Mouse (Mus musculus): ENCODE measurements around the gene Tmem14a. TPM values are rescaled to one million over a fixed set of nuclear protein-coding genes. Genes with fewer than 3 reads are reported as not detected.

Tmem14a gene
- polyA plus RNA-seq, 1 experiment from 2014 or later = 3.2 TPM

DNA sequence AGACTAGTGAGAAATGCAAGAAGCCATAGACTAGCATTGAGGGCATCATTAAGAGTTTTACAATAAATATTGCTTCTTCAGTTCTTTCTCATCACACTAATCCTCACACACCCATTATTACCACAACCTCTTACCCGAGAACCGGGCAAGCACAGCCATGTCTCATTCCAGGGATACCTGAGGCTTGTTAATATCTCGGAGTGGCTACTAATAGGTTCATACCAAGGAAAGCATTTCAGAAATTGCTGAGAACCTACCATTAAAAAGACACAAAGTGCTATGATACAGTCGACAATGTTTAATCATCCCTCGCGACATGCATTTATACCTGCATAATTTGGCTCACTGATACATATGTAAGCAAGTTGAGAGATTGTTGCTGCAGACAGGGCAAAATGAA is 17.0 kb downstream of the Tmem14a start:
- no peak overlapping the region for H3K27ac ChIP-seq (replicated peaks)
- no peaks in the 10 kb centered on the region for H3K36me3 ChIP-seq (replicated peaks)
- H3K4me2 ChIP-seq = no peak overlapping the region
- H3K4me3 ChIP-seq (replicated peaks) = no peak overlapping the region
- H3K9me3 ChIP-seq (replicated peaks) = no peaks in the 10 kb centered on the region
- no peaks in the 10 kb centered on the region for H3K27me3 ChIP-seq
- WGBS (ENCODE audit: insufficient replicate concordance) = 71% methylated on average over 6 of the region's 6 CpGs
- ATAC-seq (ENCODE audit: insufficient read depth) = no peak
- no peak overlapping the region for H3K9ac ChIP-seq
- H3K4me1 ChIP-seq (replicated peaks) = peaks cover 8% of the 10 kb centered on the region

DNA sequence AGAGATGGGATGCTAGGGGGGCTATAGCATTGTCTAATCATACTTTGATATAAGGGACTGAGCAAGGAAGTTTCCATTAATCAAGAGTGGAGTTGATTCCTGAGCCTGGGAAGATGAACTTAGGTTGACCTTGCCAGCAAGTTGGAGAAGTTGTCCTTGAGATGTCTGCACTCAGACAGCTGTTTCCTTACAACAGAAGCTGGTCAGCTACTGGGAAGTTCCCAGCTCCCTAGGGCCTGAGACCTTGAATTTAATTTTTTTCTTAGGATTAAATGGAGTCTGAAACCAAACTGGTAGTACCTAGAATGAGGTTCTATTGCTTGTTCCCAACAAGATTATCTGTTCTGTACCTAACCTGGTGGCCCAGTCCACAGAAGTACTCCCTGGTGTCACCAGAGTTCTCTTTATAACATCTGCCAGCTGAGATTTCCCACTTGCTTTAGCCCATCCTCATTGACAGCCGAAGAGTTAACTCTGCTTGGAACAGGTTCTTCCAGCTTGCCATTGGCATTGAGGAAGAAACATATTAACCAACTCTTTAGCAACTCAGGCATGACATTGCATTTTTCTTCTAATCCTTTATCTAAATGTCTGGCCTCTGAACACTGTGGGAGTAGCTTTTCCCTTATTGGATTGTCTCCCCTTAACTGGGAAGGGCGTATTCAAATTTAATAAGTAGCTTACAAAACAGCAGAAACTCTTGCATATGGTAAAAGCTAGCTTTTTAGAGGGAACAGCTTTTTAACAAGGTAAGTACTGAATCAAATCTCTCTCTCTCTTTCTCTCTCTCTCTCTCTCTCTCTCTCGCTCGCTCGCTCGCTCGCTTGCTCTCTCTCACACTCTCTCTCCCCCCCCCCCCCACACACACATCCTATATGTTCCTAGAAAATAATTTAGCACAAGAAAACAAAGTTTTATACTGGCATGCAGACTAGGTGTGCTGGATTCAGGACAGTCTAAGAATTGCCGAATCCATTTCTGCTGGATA is 21.8 kb downstream of the Tmem14a start, which contains the start of gene Gsta3:
Gsta3 (plus strand) TSS at position 679 of the 988 bp plus-strand sequence.
- Histone ChIP-seq H3K4me2 (peak within 1 kb of the TSS; percentile 35), H3K27ac (replicated peaks) (peak within 1 kb of the TSS; percentile 24; the same call in 1 of the 2 replicates), H3K36me3 (replicated peaks) (no peaks in the 10 kb centered on the region), H3K9ac (no peak within 1 kb of the TSS; the same call in 1 of the 2 replicates), H3K4me3 (replicated peaks) (peak within 1 kb of the TSS; percentile 32), H3K27me3 (no peaks in the 10 kb centered on the region), H3K9me3 (replicated peaks) (no peaks in the 10 kb centered on the region), H3K4me1 (replicated peaks) (peaks cover 8% of the 10 kb centered on the region)
- peak; percentile 61; the same call in 1 of the 2 replicates for ATAC-seq (ENCODE audit: insufficient read depth)
- 72% methylated on average over 8 of the region's 8 CpGs for WGBS (ENCODE audit: insufficient replicate concordance)

DNA sequence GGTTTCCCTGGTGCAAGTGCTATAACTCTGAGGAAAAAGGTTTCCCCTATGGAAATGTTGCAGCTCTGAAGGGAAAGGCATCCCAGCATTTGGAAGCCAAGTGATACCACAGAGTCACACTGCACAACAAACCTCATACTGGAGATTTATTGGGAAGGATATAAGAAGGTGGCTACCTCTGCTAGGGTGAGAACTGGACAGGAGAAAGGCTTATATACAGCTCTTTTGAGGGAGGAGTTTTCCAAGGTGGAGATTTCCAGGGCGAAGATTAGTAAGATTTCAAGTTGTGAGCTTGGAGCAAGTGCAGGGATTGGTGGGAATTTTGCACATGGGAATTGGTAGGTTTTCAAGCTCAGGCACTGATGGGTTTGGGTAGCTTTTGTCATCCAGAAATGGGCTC is 22.7 kb downstream of the Tmem14a start:
- WGBS (ENCODE audit: insufficient replicate concordance) = 56% methylated on average over 1 of the region's 1 CpGs
- Histone ChIP-seq H3K4me2 (peak overlapping the region; percentile 35), H3K27ac (replicated peaks) (0 out of 2 replicates have a peak overlapping the region, but pooled peaks have one; percentile 19), H3K4me1 (replicated peaks) (peaks cover 8% of the 10 kb centered on the region), H3K9me3 (replicated peaks) (no peaks in the 10 kb centered on the region), H3K9ac (no peak overlapping the region; the same call in 1 of the 2 replicates), H3K27me3 (no peaks in the 10 kb centered on the region), H3K4me3 (replicated peaks) (peak overlapping the region; percentile 32), H3K36me3 (replicated peaks) (no peaks in the 10 kb centered on the region)
- ATAC-seq (ENCODE audit: insufficient read depth) = no peak; the same call in 1 of the 2 replicates

DNA sequence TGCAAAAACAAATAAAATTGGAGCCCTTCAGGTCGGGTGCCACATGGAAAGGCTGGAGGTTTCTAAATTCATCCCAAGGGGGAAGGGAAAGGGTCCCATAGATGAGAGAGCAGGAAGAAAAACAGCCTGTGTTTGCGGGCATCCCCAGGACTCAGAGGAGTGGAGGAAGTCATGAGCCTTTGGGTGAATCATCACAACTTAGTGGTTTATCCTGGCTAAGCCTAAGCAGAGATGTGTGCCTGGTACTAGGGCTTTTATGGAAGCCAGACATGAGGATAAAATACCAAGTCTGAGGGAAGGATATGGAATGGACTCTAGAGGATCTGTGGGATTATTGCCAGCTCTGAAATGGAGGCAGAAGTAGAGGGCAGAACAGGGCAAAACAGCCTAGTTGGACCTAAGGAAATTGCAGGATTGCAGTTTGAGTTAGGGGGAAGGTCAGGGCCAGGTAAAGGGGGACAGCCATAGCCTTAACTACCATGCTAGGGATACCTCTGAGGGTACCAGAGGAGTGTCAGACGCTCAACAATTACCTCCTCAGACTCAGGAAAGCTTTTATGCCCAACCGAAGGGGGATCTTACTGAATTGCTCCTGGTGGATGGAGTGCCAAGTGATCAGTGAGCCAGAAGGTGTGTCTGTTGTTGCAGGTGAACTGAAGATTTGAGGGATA is 26.1 kb downstream of the Tmem14a start:
- Histone ChIP-seq H3K36me3 (replicated peaks) (no peaks in the 10 kb centered on the region), H3K4me2 (0 out of 2 replicates have a peak overlapping the region, but pooled peaks have one; percentile 16), H3K27ac (replicated peaks) (no peak overlapping the region), H3K27me3 (no peaks in the 10 kb centered on the region), H3K9ac (no peak overlapping the region), H3K4me3 (replicated peaks) (no peak overlapping the region), H3K4me1 (replicated peaks) (peaks cover 12% of the 10 kb centered on the region), H3K9me3 (replicated peaks) (no peaks in the 10 kb centered on the region)
- ATAC-seq (ENCODE audit: insufficient read depth) = no peak
- WGBS (ENCODE audit: insufficient replicate concordance) = 40% methylated on average over 4 of the region's 4 CpGs

DNA sequence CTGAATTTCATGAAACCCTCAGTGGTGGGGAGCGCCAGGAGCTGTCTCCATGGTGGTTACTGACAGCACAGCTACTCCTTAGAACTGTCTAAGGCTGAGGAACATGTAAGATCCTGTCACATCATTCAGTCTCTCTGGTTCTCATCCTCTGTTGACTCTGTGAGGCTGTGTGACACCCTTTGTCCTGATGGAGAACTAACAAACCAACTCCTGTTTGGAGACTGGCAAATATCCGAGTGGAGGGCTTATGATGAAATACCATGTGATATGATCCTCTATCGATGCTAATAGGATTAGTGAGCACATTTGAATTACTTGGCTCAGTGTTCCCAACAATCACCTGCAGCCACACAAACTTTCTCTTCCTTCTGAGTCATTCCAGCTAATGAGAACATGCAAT is 27.8 kb downstream of the Tmem14a start:
- H3K4me1 ChIP-seq (replicated peaks) = 0 out of 2 replicates have a peak, but pooled peaks cover 4% of the 10 kb centered on the region
- H3K9me3 ChIP-seq (replicated peaks) = no peaks in the 10 kb centered on the region
- no peak overlapping the region for H3K9ac ChIP-seq
- ATAC-seq (ENCODE audit: insufficient read depth) = no peak
- H3K4me2 ChIP-seq = no peak overlapping the region
- H3K27ac ChIP-seq (replicated peaks) = no peak overlapping the region
- WGBS (ENCODE audit: insufficient replicate concordance) = 55% methylated on average over 3 of the region's 3 CpGs
- H3K27me3 ChIP-seq = no peaks in the 10 kb centered on the region
- H3K4me3 ChIP-seq (replicated peaks) = no peak overlapping the region
- H3K36me3 ChIP-seq (replicated peaks) = no peaks in the 10 kb centered on the region

DNA sequence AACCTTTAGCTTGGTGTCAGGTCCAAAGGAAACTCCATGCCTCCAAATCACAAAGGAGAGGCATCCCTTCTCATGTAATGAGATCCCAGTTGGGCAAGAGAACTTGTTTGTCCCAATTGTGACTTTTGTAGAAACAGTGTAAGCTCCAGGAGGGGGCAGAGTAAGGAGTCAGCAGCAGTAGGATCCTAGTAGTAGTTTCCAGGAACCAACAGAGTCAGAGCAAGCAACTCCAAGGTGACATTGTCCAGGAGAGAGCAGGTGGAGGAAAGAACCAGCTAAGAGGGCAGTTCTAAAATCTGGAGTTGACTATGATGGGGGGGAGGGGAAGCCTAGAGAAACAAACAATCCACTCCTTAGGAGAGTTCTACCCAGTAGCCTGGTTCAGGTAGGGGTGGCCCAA is 29.5 kb downstream of the Tmem14a start:
- no peak overlapping the region for H3K27ac ChIP-seq (replicated peaks)

DNA sequence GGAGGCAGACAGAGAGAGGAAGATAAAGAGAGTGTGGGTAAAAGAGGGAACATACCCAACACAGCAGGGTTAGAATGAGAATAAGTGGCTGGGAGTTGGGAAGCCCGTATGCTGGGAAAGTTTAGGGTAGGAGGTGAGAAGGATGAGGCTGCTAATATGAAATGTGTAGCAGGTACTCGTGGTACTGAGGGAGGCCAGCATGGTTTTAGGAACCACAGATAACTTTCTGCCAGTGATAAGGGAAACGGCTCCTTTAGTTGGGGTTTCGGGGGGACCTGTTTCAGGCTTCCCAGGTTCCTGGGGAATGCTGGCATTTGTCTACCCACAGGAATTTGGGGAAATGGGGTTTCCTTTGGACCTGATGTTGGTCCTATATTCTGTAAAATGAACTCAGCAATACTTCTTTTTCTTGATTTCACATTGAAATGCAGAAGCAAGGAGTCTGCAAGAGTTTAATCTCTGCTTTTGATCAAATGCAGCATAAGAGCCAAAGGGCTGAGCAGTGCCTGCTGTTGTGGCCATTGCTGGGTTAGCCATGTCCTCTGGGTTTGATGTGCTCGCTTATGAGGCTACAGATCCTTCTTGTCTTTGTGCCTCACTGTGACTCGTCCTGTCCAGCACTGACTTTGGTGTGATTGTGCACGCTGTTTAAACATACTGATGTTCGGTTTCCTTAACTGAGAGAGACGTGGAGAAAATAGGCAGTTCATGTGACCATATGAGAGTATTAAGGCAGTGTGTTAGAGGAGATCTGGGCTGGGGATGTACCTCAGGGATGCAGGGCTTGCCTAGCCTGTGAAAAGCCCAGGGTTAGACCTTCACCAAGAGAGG is 30.4 kb downstream of the Tmem14a start:
- 0 out of 2 replicates have a peak, but pooled peaks cover 7% of the 10 kb centered on the region for H3K4me1 ChIP-seq (replicated peaks)
- no peak overlapping the region for H3K4me2 ChIP-seq
- H3K36me3 ChIP-seq (replicated peaks) = no peaks in the 10 kb centered on the region
- no peak overlapping the region for H3K9ac ChIP-seq
- no peaks in the 10 kb centered on the region for H3K27me3 ChIP-seq
- H3K27ac ChIP-seq (replicated peaks) = no peak overlapping the region
- H3K9me3 ChIP-seq (replicated peaks) = no peaks in the 10 kb centered on the region
- WGBS (ENCODE audit: insufficient replicate concordance) = 46% methylated on average over 9 of the region's 9 CpGs
- no peak for ATAC-seq (ENCODE audit: insufficient read depth)
- no peak overlapping the region for H3K4me3 ChIP-seq (replicated peaks)

More for the DNA sequence above, 29.5 kb downstream of the Tmem14a start:
- no peaks in the 10 kb centered on the region for H3K9me3 ChIP-seq (replicated peaks)
- no peaks in the 10 kb centered on the region for H3K27me3 ChIP-seq
- H3K4me3 ChIP-seq (replicated peaks) = no peak overlapping the region
- H3K4me1 ChIP-seq (replicated peaks) = 0 out of 2 replicates have a peak, but pooled peaks cover 7% of the 10 kb centered on the region
- no peak overlapping the region for H3K4me2 ChIP-seq
- H3K36me3 ChIP-seq (replicated peaks) = no peaks in the 10 kb centered on the region
- no peak for ATAC-seq (ENCODE audit: insufficient read depth)
- H3K9ac ChIP-seq = no peak overlapping the region

DNA sequence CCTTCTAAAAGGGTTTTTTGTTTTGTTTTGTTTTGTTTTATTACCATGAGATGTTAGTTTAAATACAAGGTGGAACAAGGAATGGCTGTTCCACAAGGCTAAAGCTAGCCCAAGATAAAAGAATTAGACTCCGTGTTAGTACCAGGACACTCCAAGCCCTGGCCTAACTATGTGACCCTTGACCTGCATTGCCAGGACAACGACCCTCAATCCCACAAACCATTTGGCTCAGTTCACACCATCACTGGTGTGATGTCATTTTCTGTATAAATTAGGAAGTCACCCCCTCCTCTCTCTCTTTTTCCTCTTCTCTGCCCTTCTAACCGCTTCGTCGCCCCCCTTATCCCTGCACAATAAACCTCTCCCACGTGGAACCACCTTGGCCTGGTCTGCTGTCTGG is 33.3 kb downstream of the Tmem14a start:
- H3K27me3 ChIP-seq = no peaks in the 10 kb centered on the region
- 73% methylated on average over 6 of the region's 6 CpGs for WGBS (ENCODE audit: insufficient replicate concordance)
- no peak for ATAC-seq (ENCODE audit: insufficient read depth)
- no peak overlapping the region for H3K27ac ChIP-seq (replicated peaks)
- H3K4me2 ChIP-seq = no peak overlapping the region
- H3K9ac ChIP-seq = no peak overlapping the region
- no peaks in the 10 kb centered on the region for H3K9me3 ChIP-seq (replicated peaks)
- no peak overlapping the region for H3K4me3 ChIP-seq (replicated peaks)
- no peaks in the 10 kb centered on the region for H3K36me3 ChIP-seq (replicated peaks)
- 0 out of 2 replicates have a peak, but pooled peaks cover 7% of the 10 kb centered on the region for H3K4me1 ChIP-seq (replicated peaks)

DNA sequence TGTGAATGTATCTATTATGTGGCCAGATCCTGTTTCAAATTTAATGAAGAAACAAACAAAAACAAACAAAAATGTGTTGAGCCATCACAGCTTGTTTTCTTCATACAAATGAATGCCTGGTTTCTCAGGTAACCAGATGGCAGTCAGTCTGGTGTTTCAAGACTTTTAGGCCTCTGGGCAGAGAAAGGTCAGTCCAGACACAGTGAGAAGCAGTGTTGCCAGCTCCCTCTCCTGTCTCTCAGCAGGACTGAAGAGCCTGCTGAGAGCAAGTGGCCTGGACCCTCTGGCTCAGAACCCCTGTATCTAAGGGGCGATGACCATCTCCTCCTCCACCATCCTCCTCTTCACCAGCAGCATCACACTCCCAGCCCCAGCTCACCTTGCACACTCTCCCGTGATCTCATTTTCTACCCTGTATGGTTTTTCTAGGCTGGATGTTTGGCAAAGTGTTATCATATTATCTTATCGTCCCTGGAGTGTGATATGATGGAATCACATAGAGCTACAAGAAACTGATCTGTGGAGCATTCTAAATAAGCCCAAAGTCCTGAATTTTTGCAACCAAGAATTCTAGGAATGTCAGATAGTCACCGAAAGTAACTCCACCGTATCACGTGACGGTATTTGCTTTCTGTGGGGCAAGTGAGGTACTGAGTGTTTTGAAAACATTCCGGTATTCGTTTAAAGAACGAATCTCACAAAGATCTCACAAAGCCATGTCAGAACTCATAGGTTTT is 34.4 kb downstream of the Tmem14a start:
- WGBS (ENCODE audit: insufficient replicate concordance) = 61% methylated on average over 10 of the region's 10 CpGs

DNA sequence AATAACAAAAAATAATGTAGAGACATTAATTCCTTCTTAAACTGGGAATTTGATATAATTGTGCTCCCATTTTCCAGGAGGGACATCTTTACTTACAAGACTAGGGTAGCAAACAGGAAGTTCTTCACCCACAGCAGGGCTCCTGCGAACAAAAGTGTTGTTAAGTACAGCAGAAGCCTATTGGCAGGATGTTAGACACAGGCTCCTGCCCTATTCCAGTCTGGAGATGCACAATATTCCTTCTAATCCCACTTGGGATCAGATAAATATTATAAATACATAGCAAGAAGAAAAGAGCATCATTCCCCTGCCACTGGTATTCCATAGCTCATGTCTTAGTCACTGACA is 34.9 kb downstream of the Tmem14a start:
- no peak for ATAC-seq (ENCODE audit: insufficient read depth)
- WGBS (ENCODE audit: insufficient replicate concordance) = 52% methylated on average over 1 of the region's 1 CpGs
- Histone ChIP-seq H3K4me2 (no peak overlapping the region), H3K4me3 (replicated peaks) (no peak overlapping the region), H3K27ac (replicated peaks) (no peak overlapping the region), H3K4me1 (replicated peaks) (0 out of 2 replicates have a peak, but pooled peaks cover 7% of the 10 kb centered on the region), H3K9ac (no peak overlapping the region), H3K9me3 (replicated peaks) (no peaks in the 10 kb centered on the region), H3K27me3 (no peaks in the 10 kb centered on the region), H3K36me3 (replicated peaks) (no peaks in the 10 kb centered on the region)

More for the DNA sequence above, 34.4 kb downstream of the Tmem14a start:
- H3K36me3 ChIP-seq (replicated peaks) = no peaks in the 10 kb centered on the region
- no peak overlapping the region for H3K9ac ChIP-seq
- no peak overlapping the region for H3K27ac ChIP-seq (replicated peaks)
- H3K4me2 ChIP-seq = no peak overlapping the region
- no peak for ATAC-seq (ENCODE audit: insufficient read depth)
- H3K4me1 ChIP-seq (replicated peaks) = 0 out of 2 replicates have a peak, but pooled peaks cover 7% of the 10 kb centered on the region
- no peaks in the 10 kb centered on the region for H3K9me3 ChIP-seq (replicated peaks)
- H3K4me3 ChIP-seq (replicated peaks) = no peak overlapping the region
- no peaks in the 10 kb centered on the region for H3K27me3 ChIP-seq
